Mouse (Mus musculus) right cerebral cortex, postnatal 36 days (tissue): ENCODE measurements around the gene Cdkn1b.

Experiments used
- DNase-seq, 2 experiments: peaks; one replicate each; pipeline ENCODE4 v3.0.0; 2022; ENCODE audit warnings: low spot score in 2 of 2, mixed read lengths in 1 of 2

Cdkn1b gene

GRCm38 (mm10) chr6:134969498-134969897 is 49.3 kb downstream of the Cdkn1b start:
- DNase-seq, result no peak

DNA sequence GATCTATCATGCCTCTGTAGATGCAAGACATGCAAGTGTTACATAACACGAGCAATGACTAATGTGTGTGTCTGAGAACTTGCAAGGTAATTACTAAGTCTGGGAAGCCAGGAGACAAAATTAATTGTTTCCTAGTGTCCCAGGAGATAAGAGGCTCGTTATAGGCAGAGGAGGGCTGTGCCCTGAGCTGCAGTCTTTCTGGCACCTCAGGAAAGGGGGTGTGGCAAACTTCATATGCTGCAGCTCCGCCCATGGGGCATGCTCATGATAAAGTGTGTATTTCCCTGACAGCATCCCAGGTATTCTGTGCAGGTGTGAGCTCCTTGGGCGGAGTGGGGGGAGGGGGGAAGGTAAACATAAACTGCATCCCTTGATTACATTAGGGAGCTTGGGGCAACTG is 51.9 kb downstream of the Cdkn1b start:
- DNase-seq, result no peak
